Mouse (Mus musculus) G1E (cell line): ENCODE measurements around the gene Pdlim4. TPM values are rescaled to one million over a fixed set of nuclear protein-coding genes. Genes with fewer than 3 reads are reported as not detected.

Experiments
- ATAC-seq: 2 replicates; pipeline ENCODE4 v1.8.0; 2016; ENCODE audit warnings: mild to moderate bottlenecking; ENCODE audit not compliant: insufficient number of reproducible peaks, poor library complexity, low FRiP score, severe bottlenecking; ENCODE audit errors: extremely low read depth
- DNase-seq: peaks from one replicate; pipeline ENCODE4 v3.0.0; 2012; ENCODE audit warnings: low spot score
- H3K27me3 ChIP-seq: 2 replicates; pipeline ENCODE4 v1.6.1; 2012; ENCODE audit warnings: mild to moderate bottlenecking, low read length, inconsistent platforms; ENCODE audit not compliant: insufficient read depth
- H3K36me3 ChIP-seq: replicated peaks from 2 replicates; pipeline ENCODE3; 2012; ENCODE audit warnings: mild to moderate bottlenecking, inconsistent platforms
- H3K4me1 ChIP-seq: 2 replicates; pipeline ENCODE4 v1.6.1; 2012; ENCODE audit warnings: low read depth, low read length, inconsistent platforms, mixed read lengths; ENCODE audit not compliant: insufficient read depth
- H3K4me3 ChIP-seq: 2 replicates; pipeline ENCODE4 v1.5.1; 2012; ENCODE audit warnings: low read depth, mild to moderate bottlenecking, inconsistent platforms, low read length, moderate library complexity, mixed read lengths
- H3K9me3 ChIP-seq: replicated peaks from 2 replicates; pipeline ENCODE4 v1.6.1; 2012; ENCODE audit warnings: inconsistent platforms
- CTCF ChIP-seq: IDR thresholded peaks from 2 replicates; pipeline ENCODE4 v1.5.1; 2012; ENCODE audit warnings: low read depth, low read length, inconsistent platforms, mixed read lengths
- GATA1 ChIP-seq: IDR thresholded peaks from 2 replicates; pipeline ENCODE4 v1.6.1; 2012; ENCODE audit warnings: borderline replicate concordance, low read length, inconsistent platforms, mixed read lengths
- GATA2 ChIP-seq: IDR thresholded peaks from 2 replicates; pipeline ENCODE4 v1.6.1; 2012; ENCODE audit warnings: low read depth, low read length, inconsistent platforms, borderline replicate concordance
- POLR2AphosphoS5 ChIP-seq: IDR thresholded peaks from 2 replicates; pipeline ENCODE4 v1.6.1; 2012; ENCODE audit warnings: low read depth, low read length, inconsistent platforms; ENCODE audit not compliant: insufficient replicate concordance
- TAL1 ChIP-seq: conservative IDR thresholded peaks from 2 replicates; pipeline ENCODE4 v1.6.1; 2012; ENCODE audit warnings: low read depth, low read length, inconsistent platforms, mixed read lengths
- polyA plus RNA-seq: library from polyadenylated mRNA; stranded (reverse); fragments of >175 nt; gene quantifications from 2 replicates; pipeline ENCODE4 v1.2.3, GENCODE M21; 2012
- total RNA-seq, 2 experiments: library from RNA; stranded (forward) in 1 of 2; stranded (reverse) in 1 of 2; fragments of 200-1000 nt in 1 of 2; fragments of >200 nt in 1 of 2; fragmentation: Nextera tagmentation in 1 of 2; gene quantifications; 2 replicates each; pipeline ENCODE4 v1.2.3; 2014 to 2017

The Pdlim4 gene
- total and polyA plus RNA-seq, 3 experiments = 0.27 TPM; not detected in 2

DNA sequence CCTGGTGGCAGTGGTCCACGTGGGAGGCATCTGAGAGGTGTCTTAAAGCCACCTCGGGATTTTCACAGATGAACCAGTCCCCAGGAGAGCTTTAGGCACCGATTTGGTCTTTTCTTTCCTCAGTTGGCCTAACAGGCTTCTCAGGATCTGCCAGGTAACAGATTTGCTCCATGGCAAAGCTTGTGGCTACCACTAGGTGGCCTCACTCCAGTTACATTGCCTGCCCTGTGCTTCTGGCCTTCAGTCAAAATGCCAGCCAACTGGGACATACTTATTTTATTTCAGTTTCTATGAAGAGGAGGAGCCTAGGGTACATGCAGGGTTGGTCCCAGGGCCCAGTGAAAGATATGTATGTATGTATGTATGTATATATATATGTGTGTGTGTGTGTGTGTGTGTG is 24.2 kb upstream of the Pdlim4 start:
- Histone ChIP-seq H3K36me3 (no peaks in the 10 kb centered on the region), H3K27me3 (peaks cover 7% of the 10 kb centered on the region; the same call in 1 of the 2 replicates), H3K4me1 (peaks cover 16% of the 10 kb centered on the region; the same call in 1 of the 2 replicates), H3K9me3 (no peaks in the 10 kb centered on the region), H3K4me3 (no peak overlapping the region)
- DNase-seq (no peak), ATAC-seq (no peak)
- TF ChIP-seq GATA1 (no peak), CTCF (peak; percentile 20; the same call in 1 of the 2 replicates), GATA2 (no peak), POLR2AphosphoS5 (no peak), TAL1 (no peak)

DNA sequence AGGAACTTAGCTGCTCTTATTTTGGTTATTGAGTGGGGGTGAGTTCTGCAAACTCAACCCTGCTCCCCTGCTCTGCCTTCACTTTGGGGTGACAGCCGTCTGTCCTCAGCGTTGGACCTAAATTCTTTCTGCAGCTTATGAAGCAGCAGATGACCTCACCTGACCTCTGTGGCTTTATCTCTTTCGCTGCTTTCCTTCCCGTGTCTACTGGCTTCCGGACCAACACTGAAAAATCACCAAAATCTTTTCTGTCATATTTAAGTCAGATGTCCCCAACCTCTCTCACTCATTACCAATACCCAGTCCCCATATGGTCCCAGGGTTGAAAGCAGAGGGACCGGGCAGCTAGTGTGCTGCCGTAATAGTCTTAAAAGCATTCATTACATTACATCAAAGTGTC is 23.4 kb upstream of the Pdlim4 start:
- TF ChIP-seq GATA1 = no peak
- no peak for TF ChIP-seq GATA2
- TF ChIP-seq CTCF = no peak
- TF ChIP-seq TAL1 = no peak
- TF ChIP-seq POLR2AphosphoS5 = no peak
- no peak for DNase-seq

DNA sequence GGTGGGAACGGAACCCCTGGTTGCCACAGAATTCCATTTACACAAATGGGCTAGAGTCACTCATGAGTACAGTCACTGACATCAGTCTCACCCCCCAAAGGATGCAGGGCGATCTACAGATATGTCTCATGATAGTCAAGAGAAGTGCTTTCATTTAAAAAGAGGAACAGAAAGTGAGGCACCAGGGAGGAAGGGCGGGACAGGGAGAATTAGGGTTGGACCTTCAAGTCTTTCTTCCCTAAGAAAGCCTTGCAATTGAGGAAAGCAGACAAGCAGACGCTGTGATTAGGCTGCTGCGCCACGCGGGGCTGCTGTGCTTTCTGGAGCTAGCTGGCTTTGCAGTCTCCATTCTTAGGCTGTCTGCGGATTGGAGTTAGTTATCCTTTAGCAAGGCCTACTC is 22.9 kb upstream of the Pdlim4 start:
- peaks cover 7% of the 10 kb centered on the region; the same call in 1 of the 2 replicates for H3K27me3 ChIP-seq
- H3K36me3 ChIP-seq = no peaks in the 10 kb centered on the region
- TF ChIP-seq POLR2AphosphoS5 = no peak
- no peak for TF ChIP-seq TAL1
- TF ChIP-seq GATA2 = no peak
- no peak for TF ChIP-seq CTCF
- no peak for TF ChIP-seq GATA1
- H3K4me1 ChIP-seq = peaks cover 16% of the 10 kb centered on the region; the same call in 1 of the 2 replicates
- no peak overlapping the region for H3K4me3 ChIP-seq
- ATAC-seq (no peak), DNase-seq (no peak)
- H3K9me3 ChIP-seq = no peaks in the 10 kb centered on the region

More for the DNA sequence above, 23.4 kb upstream of the Pdlim4 start:
- Histone ChIP-seq H3K36me3 (no peaks in the 10 kb centered on the region), H3K4me1 (peaks cover 16% of the 10 kb centered on the region; the same call in 1 of the 2 replicates), H3K9me3 (no peaks in the 10 kb centered on the region), H3K27me3 (peaks cover 7% of the 10 kb centered on the region; the same call in 1 of the 2 replicates), H3K4me3 (no peak overlapping the region)
- no peak for ATAC-seq

DNA sequence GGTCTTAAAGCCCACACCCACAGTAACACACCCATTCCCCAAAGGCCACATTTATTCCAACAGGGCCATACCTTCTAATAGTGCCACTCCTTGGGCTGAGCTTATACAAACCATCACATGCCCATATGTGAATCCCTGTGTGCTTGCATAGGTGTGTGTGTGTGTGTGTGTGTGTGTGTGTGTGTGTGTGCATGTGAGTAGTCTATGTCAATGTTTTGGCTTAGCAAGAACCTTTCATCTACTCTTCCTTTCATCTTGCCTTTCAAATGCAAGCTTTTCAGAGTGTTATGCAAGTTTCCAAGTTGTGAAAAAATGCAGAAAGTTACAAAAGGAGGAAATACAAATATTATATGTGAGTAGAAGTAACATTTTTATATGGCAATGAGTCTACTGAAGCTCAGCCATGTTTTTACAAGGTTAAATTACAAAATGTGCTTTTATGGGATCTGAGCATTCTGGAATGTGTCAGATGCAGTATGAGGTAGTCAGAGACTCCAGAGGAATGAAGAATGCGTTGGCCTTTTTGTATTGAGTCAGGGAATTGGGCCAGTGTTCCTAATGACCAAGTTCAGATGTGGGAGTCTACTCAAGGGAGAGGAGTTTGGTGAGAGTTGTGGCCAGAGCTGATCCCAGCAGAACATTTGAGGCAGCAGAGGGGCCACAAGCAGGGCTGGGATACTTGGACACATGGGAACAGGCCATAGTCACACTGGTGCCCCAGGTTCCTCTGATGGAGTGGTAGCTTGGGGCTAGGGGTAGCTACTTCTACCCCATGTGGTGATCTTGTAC is 21.5 kb upstream of the Pdlim4 start:
- TF ChIP-seq GATA1 = no peak
- TF ChIP-seq GATA2 = no peak
- no peak for TF ChIP-seq CTCF
- TF ChIP-seq TAL1 = no peak
- TF ChIP-seq POLR2AphosphoS5 = no peak
- H3K4me3 ChIP-seq = no peak overlapping the region

DNA sequence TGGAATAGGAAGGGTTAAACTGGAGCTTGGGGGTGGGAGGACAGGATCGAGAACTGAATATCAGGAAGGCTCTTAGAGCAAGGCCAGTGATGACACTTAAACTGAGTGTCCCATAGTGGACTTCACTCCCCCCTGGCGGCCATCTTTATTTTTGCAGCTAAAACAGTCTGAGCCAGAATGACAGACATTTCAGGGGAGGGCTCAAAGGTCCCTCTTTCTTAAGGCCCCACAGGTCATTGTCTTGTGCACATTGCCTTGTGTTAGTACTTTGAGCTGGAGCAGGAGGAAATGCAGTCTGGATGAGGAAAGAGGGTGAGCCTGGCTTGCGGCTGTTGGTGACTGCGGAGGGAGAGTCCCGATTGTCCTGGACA is 20.1 kb upstream of the Pdlim4 start:
- ATAC-seq = no peak
- TF ChIP-seq GATA1 (no peak), TAL1 (no peak), GATA2 (no peak), POLR2AphosphoS5 (no peak), CTCF (peak; percentile 28; the same call in 1 of the 2 replicates)
- no peaks in the 10 kb centered on the region for H3K9me3 ChIP-seq
- DNase-seq = peak; percentile 50
- H3K36me3 ChIP-seq = no peaks in the 10 kb centered on the region
- H3K4me3 ChIP-seq = no peak overlapping the region
- H3K27me3 ChIP-seq = peaks cover 4% of the 10 kb centered on the region; the same call in 1 of the 2 replicates
- peaks cover 16% of the 10 kb centered on the region; the same call in 1 of the 2 replicates for H3K4me1 ChIP-seq

More for the DNA sequence above, 21.5 kb upstream of the Pdlim4 start:
- Histone ChIP-seq H3K4me1 (peaks cover 16% of the 10 kb centered on the region; the same call in 1 of the 2 replicates), H3K36me3 (no peaks in the 10 kb centered on the region), H3K27me3 (peaks cover 6% of the 10 kb centered on the region; the same call in 1 of the 2 replicates), H3K9me3 (no peaks in the 10 kb centered on the region)
- ATAC-seq (no peak), DNase-seq (no peak)
